Mouse (Mus musculus): ENCODE measurements around the gene Gja3.

Gja3 gene

DNA sequence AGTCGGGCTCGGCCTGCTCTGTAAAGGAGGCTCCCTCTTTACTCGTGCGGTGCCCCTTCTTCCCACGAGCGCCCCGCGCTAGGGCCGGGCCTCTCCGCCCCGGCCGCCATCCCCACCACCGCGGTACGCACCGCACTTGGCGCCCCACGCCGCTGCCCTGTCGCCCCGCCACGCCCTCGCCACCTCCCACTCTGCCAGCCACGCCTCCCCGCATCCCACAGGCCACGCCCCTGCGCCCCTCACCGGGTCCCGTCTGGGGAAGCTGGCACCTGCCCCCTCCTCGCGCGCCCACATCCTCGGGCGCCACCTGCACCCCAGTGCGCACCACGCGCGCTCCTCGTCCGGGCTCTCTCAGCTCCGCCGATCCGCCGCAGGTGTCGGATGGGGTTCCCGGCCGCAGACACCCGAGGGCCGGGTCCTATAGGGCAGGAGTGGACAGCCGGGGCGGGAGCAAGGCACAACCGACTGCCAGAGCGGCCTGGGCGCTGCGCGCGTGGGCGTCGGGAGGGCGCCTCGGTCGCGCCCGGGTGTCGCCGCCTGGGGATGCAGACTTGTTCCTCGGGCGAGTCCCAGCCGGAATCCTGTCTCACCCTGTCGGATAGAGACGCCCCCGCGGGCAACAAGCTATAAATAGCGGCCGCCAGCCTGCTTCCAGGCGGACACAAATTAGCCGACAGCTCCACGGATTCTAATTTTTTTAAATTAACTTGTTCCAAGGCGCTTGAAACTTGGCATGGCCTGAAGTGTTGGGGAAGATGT lies at the start of gene Gja3:
Gja3 (minus strand) TSS at position 538 of the 759 bp plus-strand sequence.
- peak; percentile 28 for DNase-seq (ENCODE audit: low read depth, low spot score)

DNA sequence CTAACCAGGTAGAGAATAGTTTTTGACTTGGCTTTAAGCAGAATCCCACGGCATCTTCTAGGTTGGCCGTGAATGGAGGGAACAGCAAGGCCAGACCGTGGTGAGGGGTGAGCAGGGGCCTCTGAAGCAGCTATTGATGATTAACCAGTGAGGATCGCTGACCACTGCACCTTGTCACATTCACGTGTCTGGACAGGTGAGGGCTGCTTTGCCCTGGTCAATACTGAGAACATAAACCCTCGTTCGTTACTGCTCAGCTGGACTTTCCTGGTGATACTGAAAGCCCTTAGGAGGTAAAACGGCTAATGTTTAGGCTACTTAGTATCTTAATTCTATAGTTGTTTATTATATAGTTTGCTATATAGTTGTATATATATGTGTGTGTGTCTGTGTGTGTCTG lies 49.2 kb upstream of the Gja3 start:
- no peak for DNase-seq (ENCODE audit: low read depth, low spot score)

DNA sequence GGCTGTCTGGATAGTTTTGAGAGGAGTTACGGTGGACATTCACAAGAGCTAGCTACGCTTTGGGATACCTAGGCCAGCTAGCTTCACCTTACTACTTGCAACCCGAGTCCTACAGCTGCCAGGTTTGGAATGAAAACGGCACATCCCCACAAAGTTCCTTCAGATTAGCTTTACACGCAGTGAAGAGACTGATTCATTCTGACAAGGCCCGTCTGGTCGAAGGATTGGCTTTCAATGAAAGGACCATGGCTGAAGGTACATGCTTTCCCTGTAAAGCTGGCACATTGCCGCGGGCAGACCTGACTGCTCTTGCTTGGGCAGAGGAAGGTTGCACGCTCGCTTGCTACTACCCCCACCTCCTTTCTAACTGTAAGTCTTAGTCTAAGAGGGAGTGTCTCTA lies 47.8 kb upstream of the Gja3 start:
- DNase-seq (ENCODE audit: low read depth, low spot score), result no peak

DNA sequence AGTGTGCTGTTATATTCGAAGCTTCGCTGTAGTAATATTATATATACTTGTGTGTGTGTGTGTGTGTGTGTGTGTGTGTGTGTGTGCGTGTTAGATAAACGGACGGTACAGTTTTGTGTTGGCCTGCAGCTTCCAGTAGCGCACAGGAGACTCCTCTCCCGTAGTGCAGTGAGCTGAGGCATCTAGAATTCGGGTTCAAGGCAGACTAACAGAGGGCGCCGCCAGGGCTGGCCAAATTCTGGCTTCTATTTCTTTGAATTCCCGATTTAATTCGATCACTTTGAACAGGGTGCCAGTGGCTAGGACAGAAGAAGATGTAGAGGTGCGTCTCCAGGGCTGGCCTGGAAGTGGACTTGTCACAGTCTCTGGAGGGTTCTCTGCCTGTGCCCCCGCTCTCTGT lies 47.2 kb upstream of the Gja3 start:
- DNase-seq (ENCODE audit: low read depth, low spot score), result no peak

DNA sequence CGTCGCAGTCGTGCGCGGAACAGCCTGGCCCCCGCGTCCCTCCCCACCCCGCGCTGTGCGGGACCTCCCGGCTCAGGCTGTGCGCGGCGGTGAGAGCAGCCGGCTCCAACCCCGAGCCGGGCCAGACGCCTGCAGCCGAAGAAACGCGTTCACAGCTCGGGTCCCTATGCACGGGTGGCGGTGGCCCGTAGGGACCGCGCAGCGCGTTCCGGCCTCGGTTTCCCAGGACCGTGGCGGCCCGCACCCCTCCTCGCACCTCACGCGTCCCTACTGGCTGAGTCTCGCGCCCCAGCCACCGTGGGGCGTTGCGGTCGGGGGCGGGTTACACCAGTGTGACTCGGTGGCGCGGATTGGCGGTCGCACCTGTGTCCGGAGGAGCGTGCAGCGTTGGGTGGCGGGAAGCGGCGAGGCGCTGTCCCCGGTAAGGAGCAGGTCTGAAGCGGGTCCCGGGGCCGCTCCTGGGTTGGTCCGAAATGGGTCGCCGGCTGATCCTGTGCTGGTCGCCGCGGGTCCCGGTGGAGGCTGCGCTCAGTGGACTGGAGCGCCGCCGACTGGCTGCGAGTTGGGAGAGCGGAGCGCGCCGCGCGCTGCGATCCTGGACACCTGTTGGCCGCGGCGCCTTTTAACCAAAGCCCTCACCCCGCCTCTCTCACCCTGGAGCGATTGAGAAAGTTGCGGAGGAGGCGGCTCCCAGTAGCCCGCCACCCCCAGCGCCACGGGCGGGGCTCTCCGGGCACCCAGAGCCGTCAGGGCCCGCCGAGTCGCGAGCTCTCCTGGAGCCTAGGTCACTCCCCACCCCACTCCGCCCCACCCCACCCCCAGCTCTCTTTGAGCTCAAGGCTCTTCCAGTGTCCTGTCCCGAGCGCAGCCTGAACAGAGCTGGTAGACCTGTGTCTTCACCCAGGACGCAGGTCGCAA lies 46.5 kb upstream of the Gja3 start, which contains the start of gene Gjb2:
Gjb2 (minus strand) TSS at position 597 of the 918 bp plus-strand sequence.
- peak; percentile 45 for DNase-seq (ENCODE audit: low read depth, low spot score)

DNA sequence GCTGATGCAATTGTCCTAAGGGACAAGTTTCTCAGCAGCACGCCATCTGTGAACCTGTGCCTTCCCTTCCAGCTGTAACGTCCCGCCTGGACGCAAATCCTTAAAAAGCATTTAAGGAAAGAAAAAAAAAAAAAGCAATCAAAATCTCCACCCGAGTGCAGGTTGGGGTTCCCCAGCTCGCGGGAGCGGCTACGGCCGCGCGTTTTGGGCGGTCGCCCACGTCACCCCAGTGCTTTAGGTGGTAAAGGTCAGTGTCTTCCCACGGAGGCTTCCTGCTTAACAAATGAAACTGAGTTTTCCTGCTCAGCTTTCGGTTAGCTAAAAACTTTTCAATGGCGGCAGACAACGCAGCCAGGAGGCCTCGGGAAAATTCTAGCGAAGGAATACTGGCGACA lies 45.8 kb upstream of the Gja3 start:
- no peak for DNase-seq (ENCODE audit: low read depth, low spot score)

DNA sequence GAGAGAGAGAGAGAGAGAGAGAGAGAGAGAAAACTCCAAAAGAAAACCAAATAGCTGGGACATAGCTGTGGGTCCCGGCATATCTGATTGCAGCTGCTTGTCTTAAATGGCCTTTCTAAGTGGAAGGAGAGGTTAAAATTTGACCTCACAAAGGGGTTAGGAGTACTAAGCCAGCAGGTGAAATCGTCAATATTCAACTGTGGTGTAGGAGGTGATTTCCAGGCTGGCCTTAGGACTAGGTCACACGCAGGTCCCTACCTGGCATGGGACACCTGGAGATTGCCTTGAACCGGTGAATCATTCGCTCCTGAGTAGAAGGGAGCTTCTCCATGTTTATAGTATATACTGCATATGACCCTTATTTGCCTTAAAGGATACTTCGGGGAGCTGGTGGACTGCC lies 45.2 kb upstream of the Gja3 start:
- no peak for DNase-seq (ENCODE audit: low read depth, low spot score)

DNA sequence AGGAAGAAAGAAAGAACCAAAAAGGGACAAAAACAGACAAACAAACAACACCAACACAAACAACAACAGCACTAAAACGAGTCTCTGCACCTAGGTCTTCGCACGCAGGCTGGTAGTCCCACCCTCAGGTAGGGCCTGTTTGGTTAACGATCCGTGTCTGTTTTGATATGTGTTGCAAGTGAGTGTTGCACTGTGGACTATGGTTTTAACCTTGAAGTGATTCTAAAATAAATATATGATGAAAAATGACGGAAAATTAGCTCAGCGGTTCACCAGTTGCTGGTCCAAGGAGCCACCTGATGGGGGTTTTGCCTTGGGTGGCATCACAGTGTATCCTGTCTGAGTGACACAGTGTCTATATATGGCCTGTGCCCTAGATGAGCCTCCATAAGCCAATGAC lies 43.7 kb upstream of the Gja3 start:
- DNase-seq (ENCODE audit: low read depth, low spot score), result no peak

DNA sequence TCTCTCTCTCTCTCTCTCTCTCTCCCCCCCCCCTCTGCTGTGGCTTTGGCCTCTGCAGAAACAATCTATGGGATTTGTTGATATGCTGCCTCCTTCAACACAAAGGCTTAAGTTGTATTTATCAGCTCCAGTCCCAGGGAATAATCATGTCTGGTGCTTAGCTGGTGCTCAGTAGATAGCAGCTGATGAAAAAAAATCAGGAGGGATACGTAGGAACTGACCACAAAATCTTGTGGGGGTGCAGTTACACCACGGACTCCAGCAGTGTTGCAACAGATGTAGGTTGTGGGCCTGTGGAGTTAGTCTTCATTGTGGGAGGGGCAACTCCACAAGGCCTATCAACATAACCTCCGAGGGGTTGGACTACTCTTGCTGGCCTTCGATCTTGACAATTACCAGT lies 38.0 kb upstream of the Gja3 start:
- no peak for DNase-seq (ENCODE audit: low read depth, low spot score)

DNA sequence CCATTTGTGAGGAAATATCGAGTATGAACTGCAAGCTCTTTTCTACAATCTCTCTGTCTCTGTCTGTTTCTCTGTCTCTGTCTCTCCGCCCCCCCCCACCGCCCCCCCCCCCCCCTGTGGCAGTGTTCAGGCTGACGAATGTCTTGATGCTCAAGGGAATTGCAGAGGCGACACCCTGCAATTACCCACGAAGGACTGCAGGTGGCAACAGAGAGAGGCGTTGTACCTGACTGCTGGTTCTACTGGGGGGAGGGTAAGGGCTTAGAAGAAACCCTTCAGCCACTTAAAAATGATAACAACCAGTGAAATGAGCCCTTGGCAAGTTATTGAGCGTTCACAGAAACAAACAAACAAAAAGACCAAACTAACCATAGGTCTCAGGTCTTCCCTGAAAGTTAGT lies 35.1 kb upstream of the Gja3 start:
- DNase-seq (ENCODE audit: low read depth, low spot score), result peak; percentile 58

DNA sequence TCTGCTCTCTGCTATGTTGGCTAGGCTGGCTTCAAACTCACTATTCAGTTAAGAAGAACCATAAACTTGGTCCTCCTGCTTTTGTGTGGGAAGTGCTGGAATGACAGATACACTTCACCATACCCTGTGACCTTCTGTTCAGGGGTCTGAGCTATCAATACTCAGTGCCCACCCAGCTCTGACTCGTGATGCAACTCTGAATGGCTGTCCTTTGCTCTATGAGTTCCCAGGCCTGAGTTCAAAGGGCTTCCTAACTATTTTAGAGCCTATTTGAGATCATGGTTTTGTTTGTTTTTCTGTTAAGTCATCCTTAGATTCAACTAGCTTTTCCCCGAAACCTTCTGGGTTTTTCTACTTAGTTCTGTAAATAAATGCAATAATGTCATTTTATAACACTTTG lies 32.1 kb upstream of the Gja3 start:
- DNase-seq (ENCODE audit: low read depth, low spot score), result no peak

DNA sequence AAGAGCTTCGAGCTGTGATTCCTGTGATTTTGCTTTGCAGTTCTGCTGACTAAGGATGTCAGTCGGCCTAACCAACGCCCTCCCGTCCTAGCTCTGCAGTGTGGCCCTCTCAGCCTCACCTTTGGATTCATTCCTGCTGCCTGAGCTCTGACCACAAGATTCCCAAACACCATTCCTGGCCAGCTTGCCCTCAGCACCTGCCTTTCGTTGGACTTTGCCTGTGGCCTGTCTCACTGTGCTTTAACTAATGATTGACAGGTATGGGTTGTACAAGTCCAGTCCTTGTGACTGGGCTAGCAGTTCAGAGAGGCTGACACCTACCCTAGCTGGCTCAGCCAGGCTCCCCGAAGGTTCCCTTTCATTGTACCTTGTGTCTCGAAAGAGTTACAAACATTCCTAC lies 31.2 kb upstream of the Gja3 start:
- no peak for DNase-seq (ENCODE audit: low read depth, low spot score)

DNA sequence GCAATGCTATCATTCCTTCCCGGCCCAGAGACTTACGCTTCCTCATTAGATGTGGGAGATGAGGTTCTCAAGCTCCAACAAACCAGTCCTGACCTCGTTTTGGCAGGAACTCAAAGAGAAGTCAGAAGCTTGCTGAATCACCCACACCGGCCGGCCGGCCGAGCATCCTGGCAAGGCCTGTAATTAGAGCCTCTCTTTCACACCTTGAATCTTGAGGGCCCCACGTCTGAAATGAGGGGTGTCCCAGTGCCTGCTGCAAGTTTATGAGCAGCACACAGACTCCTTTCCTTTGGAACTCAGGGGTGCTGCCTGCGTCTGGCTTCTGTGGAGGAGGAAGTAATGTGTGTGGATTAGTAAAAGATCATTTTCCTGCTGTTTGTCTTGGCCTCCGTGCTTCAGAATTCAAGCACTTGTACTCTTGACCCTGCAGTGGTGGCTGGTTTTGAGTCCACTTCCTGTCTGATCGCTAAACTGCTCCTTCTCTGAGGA lies 26.3 kb upstream of the Gja3 start:
- no peak for DNase-seq (ENCODE audit: low read depth, low spot score)

DNA sequence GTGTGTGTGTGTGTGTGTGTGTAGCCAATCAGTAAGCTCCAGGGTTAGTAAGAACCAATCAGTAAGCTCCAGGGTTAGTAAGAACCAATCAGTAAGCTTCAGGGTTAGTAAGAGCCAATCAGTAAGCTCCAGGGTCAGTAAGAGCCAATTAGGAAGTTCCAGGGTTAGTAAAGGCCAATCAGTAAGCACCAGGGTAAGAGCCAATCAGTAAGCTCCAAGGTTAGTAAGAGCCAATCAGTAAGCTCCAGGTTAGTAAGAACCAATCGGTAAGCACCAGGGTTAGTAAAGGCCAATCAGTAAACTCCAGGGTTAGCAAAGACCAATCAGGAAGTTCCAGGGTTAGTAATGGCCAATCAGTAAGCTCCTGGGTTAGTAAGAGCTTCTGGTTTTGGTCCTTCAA lies 25.0 kb upstream of the Gja3 start:
- DNase-seq (ENCODE audit: low read depth, low spot score), result no peak

DNA sequence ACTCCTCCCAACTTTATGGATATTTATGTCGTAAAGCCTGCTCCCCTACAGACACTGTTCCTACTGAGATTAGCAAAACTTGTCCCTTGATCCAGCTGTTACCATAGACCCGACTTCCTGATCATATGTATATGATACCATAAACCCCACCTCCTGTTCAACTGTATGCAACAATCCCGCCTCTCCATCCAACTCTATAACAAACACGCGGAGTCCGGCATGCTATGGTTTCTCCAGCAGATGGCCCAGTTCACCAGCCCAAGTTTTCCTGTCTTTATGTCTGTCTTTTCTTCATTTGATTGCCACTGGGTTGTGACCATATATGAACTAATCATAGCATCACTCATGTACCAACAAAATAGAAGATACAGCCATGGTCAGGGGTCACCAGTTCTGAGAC lies 17.6 kb upstream of the Gja3 start:
- no peak for DNase-seq (ENCODE audit: low read depth, low spot score)

DNA sequence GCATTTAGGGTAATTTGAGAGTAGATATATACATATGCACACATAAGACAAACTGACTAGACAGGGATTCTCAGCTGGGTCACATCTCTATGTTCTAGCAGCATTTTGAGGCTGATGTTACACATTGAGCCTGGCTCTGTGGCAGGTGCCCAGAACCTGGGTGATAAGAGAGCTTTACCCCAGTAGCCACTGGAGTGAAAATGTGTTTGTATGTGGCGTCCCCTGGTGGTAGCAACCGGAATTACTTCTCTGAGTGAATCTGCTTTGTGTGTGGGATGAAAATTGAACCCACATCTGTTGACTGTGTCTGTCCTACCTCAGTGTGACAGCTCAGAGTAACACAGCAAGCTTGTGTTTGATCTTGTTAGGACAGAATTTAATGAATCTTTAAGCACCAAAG lies 12.0 kb upstream of the Gja3 start:
- DNase-seq (ENCODE audit: low read depth, low spot score), result peak; percentile 78

DNA sequence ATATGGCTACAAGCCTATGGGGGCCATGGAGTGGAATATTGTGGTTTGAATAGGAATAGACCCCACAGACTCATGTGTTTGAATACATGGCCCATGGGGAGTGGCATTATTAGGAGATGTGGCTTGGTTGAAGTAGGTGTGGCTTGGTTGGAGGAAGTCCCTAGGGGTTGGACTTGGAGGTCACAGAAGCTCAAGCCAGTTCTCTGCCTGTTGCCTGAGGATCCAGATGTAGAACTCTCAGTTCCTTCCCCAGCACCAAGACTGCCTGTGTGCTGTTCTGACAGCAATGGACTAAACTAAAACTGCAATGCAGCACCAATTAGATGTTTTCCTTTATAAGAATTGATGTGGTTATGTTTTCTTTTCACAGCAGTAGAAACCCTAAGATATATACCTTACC lies 8.2 kb upstream of the Gja3 start:
- no peak for DNase-seq (ENCODE audit: low read depth, low spot score)

DNA sequence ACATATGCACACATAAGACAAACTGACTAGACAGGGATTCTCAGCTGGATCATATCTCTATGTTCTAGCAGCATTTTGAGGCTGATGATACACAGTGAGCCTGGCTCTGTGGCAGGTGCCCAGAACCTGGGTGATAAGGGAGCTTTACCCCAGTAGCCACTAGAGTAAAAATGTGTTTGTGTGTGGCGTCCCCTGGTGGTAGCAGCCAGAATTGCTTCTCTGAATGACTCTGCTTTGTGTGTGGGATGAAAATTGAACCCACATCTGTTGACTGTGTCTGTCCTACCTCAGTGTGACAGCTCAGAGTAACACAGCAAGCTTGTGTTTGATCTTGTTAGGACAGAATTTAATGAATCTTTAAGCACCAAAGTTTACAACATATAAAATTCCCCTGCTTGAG lies 2.2 kb upstream of the Gja3 start:
- DNase-seq (ENCODE audit: low read depth, low spot score), result peak; percentile 88

DNA sequence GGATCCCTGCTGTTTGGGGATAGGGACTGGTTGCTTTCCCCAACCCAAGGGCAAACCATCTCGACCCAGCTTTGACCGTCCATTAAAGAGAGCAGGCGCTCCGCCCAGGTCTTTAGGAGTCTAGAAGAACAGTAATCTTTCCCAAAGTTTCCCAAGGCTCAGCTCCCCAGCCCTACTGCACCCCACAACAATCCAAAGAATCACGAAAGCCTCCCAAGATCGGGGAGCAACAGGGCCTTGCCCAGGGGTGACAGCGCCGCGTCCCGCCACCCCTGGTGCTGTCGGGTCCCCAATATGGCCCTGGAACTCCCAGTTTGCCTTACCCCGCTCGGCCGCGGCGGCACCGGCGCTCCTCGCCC lies 717 bp downstream of the Gja3 start:
- DNase-seq (ENCODE audit: low read depth, low spot score), result no peak

DNA sequence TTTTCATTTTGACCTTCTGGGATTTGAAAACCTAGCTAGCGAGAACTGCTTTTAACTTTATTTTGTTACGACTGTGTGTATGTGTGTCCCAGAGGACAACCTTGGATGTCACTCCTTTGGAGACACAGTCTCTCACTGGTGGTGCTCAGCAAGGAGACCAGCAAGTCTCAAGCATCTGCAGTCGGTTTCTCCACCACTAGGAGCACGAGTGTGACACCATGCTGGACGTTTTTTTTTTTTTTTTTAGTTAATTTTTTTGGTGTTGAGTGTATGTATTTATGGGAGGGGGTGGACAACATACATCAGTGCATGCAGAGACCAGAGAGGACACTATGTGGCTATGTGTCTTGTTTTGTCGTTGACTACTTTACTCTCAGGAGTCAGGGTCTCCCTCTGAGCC lies 5.2 kb downstream of the Gja3 start:
- DNase-seq (ENCODE audit: low read depth, low spot score), result no peak

DNA sequence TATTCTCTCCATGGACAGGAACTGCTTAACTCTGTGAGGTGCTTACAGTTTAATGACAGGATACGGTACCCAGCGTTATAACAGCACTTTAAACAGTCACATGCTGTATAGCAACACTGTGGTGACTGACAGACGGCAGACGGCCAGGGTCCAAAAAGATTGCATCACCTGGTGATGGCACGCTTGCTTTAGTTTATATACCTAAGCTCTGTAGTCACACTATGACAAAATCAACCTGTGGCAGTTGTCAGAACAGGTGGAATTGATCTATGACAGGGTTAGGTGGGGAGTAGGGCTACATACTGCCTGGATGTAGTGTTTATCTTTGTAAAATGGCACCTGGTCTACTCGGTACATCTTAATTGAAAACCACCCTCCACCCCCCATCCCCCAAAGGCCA lies 14.0 kb downstream of the Gja3 start:
- no peak for DNase-seq (ENCODE audit: low read depth, low spot score)

DNA sequence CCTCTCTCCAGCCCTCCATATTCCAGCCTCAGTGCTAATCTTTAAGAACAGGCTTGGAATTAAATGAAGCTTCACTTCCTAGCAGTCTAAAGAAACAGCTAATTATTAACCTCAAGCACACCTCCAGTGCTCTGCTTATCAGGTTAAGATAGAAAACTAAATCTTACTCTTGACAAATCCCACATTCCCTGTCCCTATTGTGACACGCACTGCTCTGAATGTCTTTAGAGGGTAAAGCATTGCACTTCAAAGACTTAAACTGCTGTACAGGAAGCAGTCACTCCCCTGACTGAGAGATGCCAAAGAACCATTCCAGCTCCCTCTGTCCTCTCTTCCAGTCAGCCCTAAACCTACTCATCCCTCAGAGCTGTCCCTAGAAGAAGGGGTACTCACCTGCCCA lies 16.5 kb downstream of the Gja3 start:
- no peak for DNase-seq (ENCODE audit: low read depth, low spot score)

DNA sequence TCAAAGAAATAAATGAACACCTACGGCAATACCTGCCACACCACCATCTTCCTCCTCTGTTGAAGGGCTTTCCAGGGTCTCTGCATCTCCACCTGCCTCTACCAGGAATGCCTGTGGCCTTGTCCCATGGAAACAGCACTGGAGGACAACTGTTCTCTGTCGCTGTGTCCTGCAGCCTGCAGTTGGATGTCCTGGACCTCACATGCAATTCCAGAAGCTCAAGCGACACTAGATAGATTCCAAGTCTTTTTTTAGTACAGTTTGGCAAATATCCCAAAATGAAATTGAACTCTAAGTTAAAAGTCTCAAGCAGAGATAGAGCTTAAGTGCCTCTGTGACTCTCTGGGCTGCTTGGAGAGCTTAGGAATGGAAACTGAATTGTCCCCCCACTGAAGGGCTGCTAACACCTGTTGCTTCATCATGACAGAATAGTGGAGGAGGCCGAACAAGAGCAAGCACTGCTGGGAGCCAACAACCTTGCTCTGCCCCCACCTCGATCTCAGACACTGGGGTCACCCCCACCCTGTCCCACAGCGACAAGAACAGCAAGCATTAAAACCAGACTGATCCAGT lies 22.9 kb downstream of the Gja3 start:
- no peak for DNase-seq (ENCODE audit: low read depth, low spot score)

Measured in forelimb bud, embryonic 11.5 days (tissue).